In the genomic region with DNA sequence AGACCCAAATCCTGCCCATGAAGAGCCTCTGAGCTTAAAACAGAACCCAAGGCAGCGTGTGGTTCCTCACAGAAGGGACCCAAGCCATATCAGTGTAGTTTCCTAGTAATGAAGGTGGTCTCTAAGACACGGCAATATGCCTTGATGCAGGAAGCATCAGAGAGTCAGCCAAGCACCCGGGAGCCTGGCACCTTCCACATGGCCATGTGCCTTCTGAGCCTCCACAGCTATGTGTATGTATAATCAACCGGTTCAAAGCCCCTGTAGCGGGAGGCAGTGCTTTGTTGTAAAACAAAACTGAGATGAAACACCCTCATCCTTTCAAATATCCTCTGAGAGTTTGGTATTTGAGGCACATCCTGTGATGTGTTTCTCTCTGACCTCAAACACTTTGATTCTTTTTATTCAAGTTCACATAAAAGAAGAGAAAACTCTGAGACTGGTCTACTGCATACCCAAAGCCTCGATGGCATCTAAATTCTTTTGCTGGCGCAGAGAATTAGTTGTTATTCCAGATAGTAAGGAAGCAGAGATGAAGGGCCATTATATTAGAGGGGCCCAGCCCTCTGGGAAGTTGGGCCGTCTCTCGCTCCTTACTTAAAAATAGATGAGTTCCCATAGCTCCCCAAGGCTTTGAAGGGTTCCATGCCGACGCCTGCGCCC, we compare ENCODE assay signal across 20 mouse cellular contexts.
DNase-seq lines count a peak whose midpoint lies in the region; ATAC-seq and TF ChIP-seq lines count a peak whose summit lies in the region.
"Had no signal": no experiment of that assay in that cellular context is flagged by ENCODE, and none has a peak within 500 bp of the region (broad histone marks: within the 10 kb centered on the region; RNA-seq: fewer than 3 reads in every experiment).

No protein-coding gene starts in this region.

- H3K4me1 ChIP-seq in forebrain, embryonic 14.5 days (ENCODE audit: control insufficient read depth, insufficient read depth, low read length): peaks cover 3% of the 10 kb centered on the region
- H3K4me1 ChIP-seq in forebrain, embryonic 12.5 days: peaks cover 3% of the 10 kb centered on the region; the same call in 1 of the 2 replicates
- peaks cover 10% of the 10 kb centered on the region; the same call in 1 of the 2 replicates for H3K4me1 ChIP-seq in midbrain, embryonic 10.5 days
- peaks cover 4% of the 10 kb centered on the region; the same call in 1 of the 2 replicates for H3K4me1 ChIP-seq in midbrain, postnatal 0 days (ENCODE audit: insufficient read depth, low read length)
- H3K4me1 ChIP-seq in midbrain, embryonic 15.5 days: peaks cover 6% of the 10 kb centered on the region
- H3K4me1 ChIP-seq: heart, embryonic 13.5 days had no signal

- peak; percentile 40; the same call in 1 of the 2 replicates for ATAC-seq in forebrain, embryonic 14.5 days
- no peak for ATAC-seq in forebrain, embryonic 12.5 days (ENCODE audit: low FRiP score)
- no peak; the same call in 1 of the 2 replicates for ATAC-seq in midbrain, postnatal 0 days (ENCODE audit: low FRiP score)
- peak; percentile 75 for ATAC-seq in midbrain, embryonic 15.5 days (replicated peaks)
- ATAC-seq: inflammation-experienced regulatory T-cells, adult 6 months had no signal

- 75% methylated on average over 12 of the region's 12 CpGs for whole genome bisulfite sequencing in forebrain, embryonic 14.5 days
- WGBS in forebrain, embryonic 12.5 days: 75% methylated on average over 12 of the region's 12 CpGs
- WGBS in midbrain, embryonic 10.5 days: 86% methylated on average over 12 of the region's 12 CpGs
- WGBS in midbrain, postnatal 0 days: 54% methylated on average over 12 of the region's 12 CpGs
- 54% methylated on average over 12 of the region's 12 CpGs for WGBS in midbrain, embryonic 15.5 days

- peak; percentile 21 for DNase-seq in forebrain, embryonic 14.5 days (ENCODE audit: low spot score)
- no peak for DNase-seq in midbrain, embryonic 10.5 days (ENCODE audit: low spot score)
- DNase-seq in midbrain, postnatal 0 days (ENCODE audit: low spot score): no peak
- peak; percentile 25 for DNase-seq in brain, adult 2 months (ENCODE audit: low read depth, low spot score)
- DNase-seq in testis, postnatal 10 days (ENCODE audit: low spot score): no peak
- DNase-seq: adrenal gland, postnatal 10 days; cerebellum, adult 18-20 months; cerebellum, adult 9-11 months; embryo, embryonic 11 days; gastrocnemius, postnatal 36 days; heart, adult 11 months; heart, postnatal 4 days had no signal

- TF ChIP-seq CTCF in midbrain, postnatal 0 days (IDR thresholded peaks at IDR 0.05): no peak

- no peak overlapping the region for H3K4me3 ChIP-seq in forebrain, embryonic 14.5 days (ENCODE audit: low read depth, low read length)
- no peak overlapping the region for H3K4me3 ChIP-seq in forebrain, embryonic 12.5 days (replicated peaks)
- H3K4me3 ChIP-seq in midbrain, embryonic 10.5 days: no peak overlapping the region
- H3K4me3 ChIP-seq in midbrain, postnatal 0 days (ENCODE audit: low read depth, low read length): no peak overlapping the region
- H3K4me3 ChIP-seq in midbrain, embryonic 15.5 days: no peak overlapping the region
- H3K4me3 ChIP-seq: embryonic facial prominence, embryonic 15.5 days; erythroblast, embryonic 14.5 days; forebrain, embryonic 10.5 days; heart, embryonic 13.5 days; hindbrain, embryonic 15.5 days had no signal

- H3K9me3 ChIP-seq in forebrain, embryonic 14.5 days (replicated peaks; ENCODE audit: control insufficient read depth, low read length): no peaks in the 10 kb centered on the region
- H3K9me3 ChIP-seq in forebrain, embryonic 12.5 days: no peaks in the 10 kb centered on the region
- H3K9me3 ChIP-seq in midbrain, embryonic 10.5 days (replicated peaks): no peaks in the 10 kb centered on the region
- H3K9me3 ChIP-seq in midbrain, postnatal 0 days (ENCODE audit: low read length): no peaks in the 10 kb centered on the region
- no peaks in the 10 kb centered on the region for H3K9me3 ChIP-seq in midbrain, embryonic 15.5 days
- H3K9me3 ChIP-seq: embryonic facial prominence, embryonic 15.5 days; forebrain, embryonic 10.5 days; heart, embryonic 13.5 days; hindbrain, embryonic 15.5 days had no signal

- no peaks in the 10 kb centered on the region for H3K27me3 ChIP-seq in forebrain, embryonic 14.5 days (replicated peaks; ENCODE audit: control insufficient read depth, insufficient read depth, low read length)
- H3K27me3 ChIP-seq in forebrain, embryonic 12.5 days: 0 out of 2 replicates have a peak, but pooled peaks cover 2% of the 10 kb centered on the region
- H3K27me3 ChIP-seq in midbrain, embryonic 10.5 days (ENCODE audit: low read depth, poor library complexity, severe bottlenecking): no peaks in the 10 kb centered on the region
- no peaks in the 10 kb centered on the region; the same call in 1 of the 2 replicates for H3K27me3 ChIP-seq in midbrain, postnatal 0 days (ENCODE audit: insufficient read depth, low read length)
- H3K27me3 ChIP-seq in midbrain, embryonic 15.5 days (replicated peaks): no peaks in the 10 kb centered on the region
- H3K27me3 ChIP-seq: embryonic facial prominence, embryonic 15.5 days; heart, embryonic 13.5 days; hindbrain, embryonic 15.5 days had no signal

- H3K9ac ChIP-seq in forebrain, embryonic 14.5 days (ENCODE audit: low read length): no peak overlapping the region
- H3K9ac ChIP-seq in forebrain, embryonic 12.5 days: no peak overlapping the region
- no peak overlapping the region for H3K9ac ChIP-seq in midbrain, postnatal 0 days (replicated peaks; ENCODE audit: low read length, poor library complexity, severe bottlenecking)
- no peak overlapping the region for H3K9ac ChIP-seq in midbrain, embryonic 15.5 days
- H3K9ac ChIP-seq: embryonic facial prominence, embryonic 15.5 days; heart, embryonic 13.5 days; hindbrain, embryonic 15.5 days had no signal

- H3K4me2 ChIP-seq in forebrain, embryonic 14.5 days (ENCODE audit: low read length): no peak overlapping the region
- H3K4me2 ChIP-seq in forebrain, embryonic 12.5 days: no peak overlapping the region
- H3K4me2 ChIP-seq in midbrain, postnatal 0 days (ENCODE audit: low read depth, low read length, poor library complexity, severe bottlenecking): no peak overlapping the region
- no peak overlapping the region for H3K4me2 ChIP-seq in midbrain, embryonic 15.5 days
- H3K4me2 ChIP-seq: embryonic facial prominence, embryonic 15.5 days; heart, embryonic 13.5 days; hindbrain, embryonic 15.5 days had no signal

- no peaks in the 10 kb centered on the region for H3K36me3 ChIP-seq in forebrain, embryonic 14.5 days (ENCODE audit: control insufficient read depth, insufficient read depth, low read length)
- no peaks in the 10 kb centered on the region for H3K36me3 ChIP-seq in forebrain, embryonic 12.5 days (replicated peaks)
- no peaks in the 10 kb centered on the region for H3K36me3 ChIP-seq in midbrain, embryonic 10.5 days
- no peaks in the 10 kb centered on the region for H3K36me3 ChIP-seq in midbrain, postnatal 0 days (ENCODE audit: insufficient read depth, low read length)
- no peaks in the 10 kb centered on the region for H3K36me3 ChIP-seq in midbrain, embryonic 15.5 days (replicated peaks)
- H3K36me3 ChIP-seq: embryonic facial prominence, embryonic 15.5 days; forebrain, embryonic 10.5 days; heart, embryonic 13.5 days; hindbrain, embryonic 15.5 days had no signal

- no peak overlapping the region for H3K27ac ChIP-seq in forebrain, embryonic 14.5 days (ENCODE audit: low read depth, low read length)
- no peak overlapping the region for H3K27ac ChIP-seq in forebrain, embryonic 12.5 days
- 0 out of 2 replicates have a peak overlapping the region, but pooled peaks have one; percentile 13 for H3K27ac ChIP-seq in midbrain, embryonic 10.5 days (replicated peaks)
- no peak overlapping the region for H3K27ac ChIP-seq in midbrain, postnatal 0 days (ENCODE audit: low read depth, low read length)
- H3K27ac ChIP-seq in midbrain, embryonic 15.5 days: 0 out of 2 replicates have a peak overlapping the region, but pooled peaks have one; percentile 27
- H3K27ac ChIP-seq: embryonic facial prominence, embryonic 15.5 days; forebrain, embryonic 10.5 days; heart, embryonic 13.5 days; hindbrain, embryonic 15.5 days had no signal

Comparison
In these comparisons a context has a peak if more than half of its experiments do, and no peak if none do; other contexts are left out.
1. ATAC-seq: peak in forebrain, embryonic 14.5 days (single experiment) and midbrain, embryonic 15.5 days (single experiment); none in forebrain, embryonic 12.5 days (single experiment) and midbrain, postnatal 0 days (single experiment).
2. H3K27ac ChIP-seq: peak in midbrain, embryonic 10.5 days (single experiment) and midbrain, embryonic 15.5 days (single experiment); none in forebrain, embryonic 14.5 days (single experiment), forebrain, embryonic 12.5 days (single experiment) and midbrain, postnatal 0 days (single experiment).
3. DNase-seq: peak in forebrain, embryonic 14.5 days (single experiment) and brain, adult 2 months (single experiment); none in midbrain, embryonic 10.5 days (single experiment), midbrain, postnatal 0 days (single experiment) and testis, postnatal 10 days (single experiment).